Mouse (Mus musculus) embryonic stem cell, embryonic (primary cell): ENCODE data around the gene Bola1.
"Not testable (repeated sequence)": the region's sequence is repeated elsewhere in the genome, so short reads cannot be mapped to it uniquely, and the experiment has no call there.

Experiments used
- CTCF ChIA-PET, 4 experiments: fragments of 300-600 bp in 2 of 4; fragments of 350-600 bp in 2 of 4; sonication (Branson Sonifier 250); formaldehyde crosslinking; loops; one replicate each; lab custom pipeline; 2022; ENCODE audit warnings: inconsistent platforms in 2 of 4; lab: Charles Lee
- POLR2A ChIA-PET, 4 experiments: fragments of 300-600 bp in 2 of 4; fragments of 350-600 bp in 2 of 4; sonication (Branson Sonifier 250); formaldehyde crosslinking; loops; one replicate each; lab custom pipeline; 2022; ENCODE audit warnings: antibody characterized with exemption in 4 of 4, inconsistent platforms in 1 of 4; lab: Charles Lee

Bola1 gene

DNA sequence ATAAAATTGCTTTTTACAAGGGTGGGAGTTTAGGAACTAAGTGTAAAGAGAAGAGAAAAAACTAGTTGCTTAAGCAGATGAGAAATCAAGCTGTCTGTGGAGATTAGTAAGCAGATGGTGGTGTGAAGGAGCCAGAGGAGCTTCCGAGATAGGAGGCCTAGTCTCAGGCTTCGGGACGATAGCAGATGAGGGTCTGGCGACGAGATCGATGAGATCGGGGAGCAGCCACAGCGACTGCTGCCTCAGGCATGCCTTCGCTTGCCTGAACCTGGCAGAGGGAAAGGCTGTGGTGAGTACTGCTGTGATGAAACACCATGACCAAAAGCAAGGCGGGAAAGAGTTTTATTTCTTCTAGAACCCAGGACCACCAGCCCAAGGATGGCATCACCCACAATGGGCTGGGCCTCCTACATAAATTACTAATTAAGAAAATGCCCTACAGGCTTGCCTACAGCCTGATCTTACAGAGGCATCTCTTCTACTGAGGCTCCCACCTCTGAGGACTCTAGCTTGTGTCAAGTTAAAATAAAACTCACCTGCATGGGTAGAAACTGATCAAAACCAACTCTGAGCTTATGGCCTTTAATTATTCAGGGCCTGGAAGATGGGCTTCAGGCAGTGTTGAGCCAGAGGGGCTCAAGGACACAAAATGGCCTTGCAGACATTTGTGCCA lies 35.3 kb upstream of the Bola1 start:
- POLR2A ChIA-PET, result interaction anchor here (0.5 to 12.7 kb wide), 42 partner anchors 8 to 442 kb away, joined by 3 to 151 read pairs (median 5); partner anchors contain the start of genes Hist2h4 (in 4 of the 4), Hist2h2ac (in 3 of the 4), Hist2h2bb (in 3 of the 4) and Hist2h2be (in 3 of the 4)
- CTCF ChIA-PET, result interaction anchor here in 1 of 4 experiments (1.1 kb wide), 1 partner anchor 23 kb away, joined by 3 read pairs; no protein-coding TSS in a partner anchor

GRCm38 (mm10) chr3:96251787-96252186 lies 32.3 kb upstream of the Bola1 start:
- POLR2A ChIA-PET, result interaction anchor here in 3 of 4 experiments (0.9 to 12.7 kb wide), 8 partner anchors 11 to 55 kb away, joined by 3 to 151 read pairs (median 9); partner anchors contain the start of genes Hist2h4 (in 3 of the 3), Bola1 (in 2 of the 3), Hist2h2ab (in 2 of the 3) and Hist2h2ac (in 1 of the 3)
- CTCF ChIA-PET, result no interaction called here

- POLR2A ChIA-PET, result interaction anchor here (0.6 to 12.7 kb wide), 25 partner anchors 9 to 582 kb away, joined by 3 to 151 read pairs (median 6); partner anchors contain the start of genes Hist2h4 (in 3 of the 4), Bola1 (in 2 of the 4), Hist2h2ab (in 2 of the 4) and Hist2h2ac (in 2 of the 4)
- CTCF ChIA-PET, result no interaction called here
Measured at GRCm38 (mm10) chr3:96250890-96251289, 31.4 kb upstream of the Bola1 start.

GRCm38 (mm10) chr3:96249034-96249345 lies 29.5 kb upstream of the Bola1 start:
- POLR2A ChIA-PET, result interaction anchor here (0.7 to 12.7 kb wide), 19 partner anchors 9 to 124 kb away, joined by 3 to 151 read pairs (median 4); partner anchors contain the start of genes Hist2h4 (in 3 of the 4), Hist2h2bb (in 2 of the 4), Hist2h3b (in 2 of the 4) and Bola1 (in 1 of the 4)
- CTCF ChIA-PET, result interaction anchor here in 1 of 4 experiments (0.6 kb wide), 1 partner anchor 13 kb away, joined by 4 read pairs; no protein-coding TSS in a partner anchor

DNA sequence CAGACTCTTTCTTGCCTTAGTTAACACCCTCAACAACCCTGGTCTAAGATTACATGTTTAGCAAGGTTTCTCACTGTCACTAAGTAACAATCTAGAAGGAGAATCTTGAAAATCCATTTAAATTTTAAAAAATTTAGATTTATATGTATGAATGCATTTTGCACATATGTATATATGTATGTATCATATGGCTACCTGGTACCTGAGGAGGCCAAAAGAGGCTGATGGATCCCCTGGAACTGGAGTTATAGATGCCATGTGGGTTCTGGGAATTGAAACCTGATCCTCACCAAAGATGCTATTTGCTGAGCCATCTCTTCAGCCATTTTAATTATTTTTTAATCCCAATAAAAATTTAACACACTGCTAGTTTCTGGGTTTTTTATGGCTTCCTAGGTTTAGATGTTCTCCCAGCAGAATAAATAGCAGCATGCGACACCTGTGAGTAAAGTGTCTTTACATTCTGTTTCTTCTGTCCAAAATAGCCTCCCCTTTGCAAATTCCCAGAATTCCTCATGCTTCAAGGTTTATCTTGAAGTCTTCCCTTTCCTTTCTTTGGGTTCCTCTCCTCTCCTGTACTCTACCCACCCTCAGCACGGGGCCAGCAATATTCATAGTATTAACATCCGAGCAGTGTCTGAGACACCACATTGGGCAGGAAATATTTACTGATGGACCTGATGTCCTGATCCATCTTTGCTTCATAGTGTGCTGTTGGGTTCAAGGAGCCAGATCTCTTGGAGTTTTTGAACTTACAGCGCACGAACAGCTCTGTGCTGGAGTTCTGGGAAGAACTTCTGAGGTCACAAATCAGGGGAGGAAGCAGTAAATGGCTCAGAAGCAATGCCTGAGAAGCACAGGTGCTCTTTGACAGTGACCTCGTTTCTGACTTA lies 28.9 kb upstream of the Bola1 start:
- POLR2A ChIA-PET, result interaction anchor here (0.7 to 12.7 kb wide), 19 partner anchors 10 to 123 kb away, joined by 3 to 151 read pairs (median 4); partner anchors contain the start of genes Hist2h4 (in 3 of the 4), Hist2h2bb (in 2 of the 4), Hist2h3b (in 2 of the 4) and Bola1 (in 1 of the 4)
- CTCF ChIA-PET, result interaction anchor here in 1 of 4 experiments (0.6 kb wide), 1 partner anchor 14 kb away, joined by 4 read pairs; no protein-coding TSS in a partner anchor

DNA sequence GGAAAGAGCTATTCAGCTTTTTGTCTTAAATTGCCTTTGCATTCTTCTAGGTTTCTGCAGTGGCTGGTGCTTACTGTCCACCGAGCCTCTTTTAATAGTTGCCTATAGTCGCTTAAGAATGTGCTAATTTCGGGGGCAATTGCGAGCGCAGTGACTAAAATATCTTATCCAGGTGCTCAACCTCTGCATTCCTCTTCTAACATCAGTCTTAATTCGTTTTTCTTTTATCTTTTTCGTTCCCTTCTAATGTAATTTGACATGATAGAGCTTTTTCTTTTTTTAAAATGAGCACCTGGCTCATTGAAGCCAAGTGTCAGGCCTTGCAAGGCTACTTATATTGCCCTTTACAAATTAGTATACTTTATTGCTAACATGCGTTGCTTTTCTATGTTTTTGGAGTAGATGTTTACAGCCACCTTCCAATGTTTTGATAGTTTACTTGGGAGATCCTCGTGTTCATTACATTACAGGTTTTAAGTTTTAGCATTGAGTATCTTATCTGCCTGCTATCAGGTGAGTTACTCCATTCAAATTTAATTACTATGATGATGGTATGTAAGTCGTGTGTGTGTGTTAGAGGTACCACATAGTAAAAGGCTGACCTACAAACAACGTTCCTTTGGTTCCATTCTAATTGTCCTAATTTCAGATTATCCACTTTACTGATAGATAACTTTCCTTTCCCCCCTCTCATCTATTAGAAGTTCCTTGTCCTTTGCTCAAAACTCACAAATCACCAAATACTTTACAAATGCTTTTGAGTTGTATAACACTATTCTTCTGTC lies 28.0 kb upstream of the Bola1 start:
- POLR2A ChIA-PET, result interaction anchor here (0.6 to 1.4 kb wide), 26 partner anchors 8 to 166 kb away, joined by 3 to 42 read pairs (median 4); partner anchors contain the start of genes Hist2h2bb (in 4 of the 4), Hist2h2ac (in 3 of the 4), Hist2h3b (in 3 of the 4) and Bola1 (in 2 of the 4)
- CTCF ChIA-PET, result interaction anchor here in 3 of 4 experiments (0.7 to 1.3 kb wide), 3 partner anchors 15 to 30 kb away, joined by 3 to 5 read pairs (median 3); partner anchors contain the start of gene Hist2h4 (in 1 of the 3)

- POLR2A ChIA-PET, result interaction anchor here in 3 of 4 experiments (0.6 to 1.4 kb wide), 9 partner anchors 9 to 31 kb away, joined by 3 to 42 read pairs (median 7); partner anchors contain the start of genes Hist2h2bb (in 2 of the 3), Bola1 (in 1 of the 3), Hist2h2ab (in 1 of the 3) and Hist2h2ac (in 1 of the 3)
- CTCF ChIA-PET, result interaction anchor here in 1 of 4 experiments (0.7 kb wide), 1 partner anchor 16 kb away, joined by 5 read pairs; no protein-coding TSS in a partner anchor
Measured at GRCm38 (mm10) chr3:96246427-96246856, 26.9 kb upstream of the Bola1 start, which contains the start of gene Hist2h3c1. Hist2h3c1 (plus strand) TSS chr3:96246685.

DNA sequence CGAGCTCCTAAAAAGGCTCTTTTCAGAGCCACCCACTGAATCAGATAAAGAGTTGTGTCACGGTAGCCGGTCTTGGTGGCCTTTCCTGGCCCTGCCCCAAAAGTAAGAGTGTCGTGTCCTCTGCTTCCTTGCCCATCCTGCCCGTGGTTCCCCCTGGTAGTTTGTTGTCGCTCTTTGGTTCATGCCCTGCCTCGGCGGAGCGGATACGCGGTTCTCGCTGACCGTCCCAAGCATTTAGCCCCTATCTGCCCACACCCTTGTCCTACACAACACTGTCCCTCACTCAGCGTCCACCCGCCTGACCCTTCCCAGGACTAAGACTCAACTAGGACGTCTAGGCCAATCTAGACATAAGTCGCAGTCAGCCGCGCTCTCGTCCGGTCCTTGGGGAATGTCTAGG lies 26.5 kb upstream of the Bola1 start:
- CTCF ChIA-PET, POLR2A ChIA-PET: not testable (repeated sequence)

- CTCF ChIA-PET, result not testable (repeated sequence)
- POLR2A ChIA-PET, result interaction anchor here in 3 of 4 experiments (0.6 to 6.2 kb wide), 34 partner anchors 9 to 371 kb away, joined by 3 to 149 read pairs (median 3); partner anchors contain the start of genes Bola1 (in 3 of the 3), Hist2h2ab (in 3 of the 3), Hist2h2ac (in 3 of the 3) and Hist2h2bb (in 3 of the 3)
Measured at GRCm38 (mm10) chr3:96245003-96245886, 25.7 kb upstream of the Bola1 start, which contains the start of gene Hist2h2aa1. Hist2h2aa1 (plus strand) TSS chr3:96245497.

GRCm38 (mm10) chr3:96243921-96244572 lies 24.5 kb upstream of the Bola1 start:
- ChIA-PET POLR2A (interaction anchor here in 3 of 4 experiments (0.6 to 6.2 kb wide), 48 partner anchors 10 to 432 kb away, joined by 3 to 149 read pairs (median 4); partner anchors contain the start of genes Bola1 (in 3 of the 3), Hist2h2ab (in 3 of the 3), Hist2h2ac (in 3 of the 3) and Hist2h2bb (in 3 of the 3)), CTCF (no interaction called here)

- POLR2A ChIA-PET, result interaction anchor here (0.6 to 6.2 kb wide), 23 partner anchors 10 to 290 kb away, joined by 3 to 149 read pairs (median 7); partner anchors contain the start of genes Hist2h2bb (in 4 of the 4), Hist2h4 (in 4 of the 4), Bola1 (in 2 of the 4) and Hist2h2ab (in 2 of the 4)
Measured at GRCm38 (mm10) chr3:96240799-96241197, 21.3 kb upstream of the Bola1 start.

GRCm38 (mm10) chr3:96239949-96240798 lies 20.7 kb upstream of the Bola1 start, which contains the start of gene Hist2h2aa2:
Hist2h2aa2 (minus strand) TSS chr3:96240276.
- CTCF ChIA-PET, result not testable (repeated sequence)
- POLR2A ChIA-PET, result interaction anchor here (0.6 to 6.2 kb wide), 20 partner anchors 11 to 289 kb away, joined by 3 to 149 read pairs (median 6); partner anchors contain the start of genes Hist2h2bb (in 4 of the 4), Hist2h4 (in 4 of the 4), Bola1 (in 2 of the 4) and Hist2h2ab (in 2 of the 4)

More at GRCm38 (mm10) chr3:96240799-96241197, 21.3 kb upstream of the Bola1 start:
- CTCF ChIA-PET, result no interaction called here

DNA sequence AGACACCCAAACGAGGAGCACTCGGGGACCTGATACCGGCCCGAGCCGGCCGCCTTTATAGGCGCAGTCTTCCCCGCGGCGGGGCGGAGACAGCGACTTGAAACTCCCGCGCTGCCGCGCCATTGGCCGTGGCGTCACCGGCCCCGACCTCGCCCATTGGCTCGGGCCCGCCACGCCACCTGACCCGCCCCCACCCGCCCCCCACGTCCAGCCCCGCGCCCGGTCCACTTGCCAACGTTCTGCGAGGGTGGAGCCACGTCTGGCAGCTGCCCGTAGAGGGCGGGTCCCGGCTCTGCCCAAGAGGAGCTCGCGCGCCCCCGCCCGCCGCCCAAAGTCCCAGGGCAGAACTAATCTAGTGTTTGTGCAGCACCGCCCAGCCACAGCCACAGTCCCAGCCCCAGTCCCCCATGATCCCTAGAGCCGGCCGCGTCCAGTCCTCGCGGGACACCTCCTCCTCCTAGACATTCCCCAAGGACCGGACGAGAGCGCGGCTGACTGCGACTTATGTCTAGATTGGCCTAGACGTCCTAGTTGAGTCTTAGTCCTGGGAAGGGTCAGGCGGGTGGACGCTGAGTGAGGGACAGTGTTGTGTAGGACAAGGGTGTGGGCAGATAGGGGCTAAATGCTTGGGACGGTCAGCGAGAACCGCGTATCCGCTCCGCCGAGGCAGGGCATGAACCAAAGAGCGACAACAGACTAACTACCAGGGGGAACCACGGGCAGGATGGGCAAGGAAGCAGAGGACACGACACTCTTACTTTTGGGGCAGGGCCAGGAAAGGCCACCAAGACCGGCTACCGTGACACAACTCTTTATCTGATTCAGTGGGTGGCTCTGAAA lies 19.7 kb upstream of the Bola1 start, which contains the start of gene Hist2h3c2:
Hist2h3c2 (minus strand) TSS at position 174 of the 840 bp plus-strand sequence.
- ChIA-PET POLR2A (interaction anchor here (0.9 to 12.2 kb wide), 25 partner anchors 14 to 288 kb away, joined by 3 to 457 read pairs (median 16); partner anchors contain the start of genes Bola1 (in 4 of the 4), Hist2h2ab (in 4 of the 4), Hist2h2ac (in 4 of the 4) and Hist2h2be (in 4 of the 4)), CTCF (interaction anchor here in 1 of 4 experiments (1.8 kb wide), 1 partner anchor 173 kb away, joined by 7 read pairs; no protein-coding TSS in a partner anchor)
